9 mouse cellular contexts compared by ENCODE assay signal in the genomic region with DNA sequence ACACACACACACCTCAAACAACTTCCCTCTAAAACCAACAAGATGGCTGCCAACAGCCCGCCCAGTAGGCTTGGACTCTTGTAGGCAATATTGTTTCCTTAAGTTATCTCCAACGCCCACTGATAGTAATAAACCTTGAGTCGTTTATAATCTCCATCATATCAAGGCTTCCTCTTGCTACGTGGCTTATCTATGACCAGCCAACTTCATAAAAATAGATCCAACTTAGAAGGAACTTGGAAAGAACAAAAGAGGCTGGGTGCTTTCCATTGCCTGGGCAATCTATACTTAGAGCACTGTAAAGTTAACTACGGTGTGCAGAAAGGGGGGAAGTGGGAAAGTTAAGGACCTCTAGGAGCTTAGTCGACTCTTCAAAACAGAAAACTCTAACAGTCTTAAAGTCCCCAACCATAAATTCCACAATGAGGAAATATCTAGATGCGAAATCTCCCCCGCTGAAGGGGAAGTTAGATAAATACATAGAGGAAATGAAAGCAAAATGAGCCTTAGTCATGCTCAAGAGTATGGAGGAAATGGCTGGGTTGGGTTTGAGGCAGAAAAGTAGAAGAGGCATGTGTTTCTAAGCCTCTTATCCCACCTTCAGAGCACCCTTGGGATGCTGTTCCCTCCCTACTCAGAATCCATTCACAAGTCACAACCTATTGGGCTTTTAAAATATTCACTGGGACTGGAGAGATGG.
DNase-seq lines count a peak whose midpoint lies in the region; ATAC-seq and TF ChIP-seq lines count a peak whose summit lies in the region.
"Had no signal": no experiment of that assay in that cellular context is flagged by ENCODE, and none has a peak within 500 bp of the region (broad histone marks: within the 10 kb centered on the region; RNA-seq: fewer than 3 reads in every experiment).

No protein-coding gene starts in this region.

- WGBS in lung, postnatal 0 days, result 62% methylated on average over 8 of the region's 8 CpGs
- 19% methylated on average over 8 of the region's 8 CpGs for WGBS in liver, embryonic 14.5 days (ENCODE audit: insufficient replicate concordance)

- H3K9ac ChIP-seq in lung, postnatal 0 days (replicated peaks; ENCODE audit: low read depth), result no peak overlapping the region
- no peak overlapping the region for H3K9ac ChIP-seq in liver, embryonic 14.5 days (replicated peaks)

- no peaks in the 10 kb centered on the region for H3K36me3 ChIP-seq in lung, postnatal 0 days (ENCODE audit: insufficient read depth, low read length)
- no peaks in the 10 kb centered on the region for H3K36me3 ChIP-seq in liver, embryonic 14.5 days (replicated peaks; ENCODE audit: control insufficient read depth, insufficient read depth, low read depth)
- no peaks in the 10 kb centered on the region for H3K36me3 ChIP-seq in splenic B cell, adult 2 months (ENCODE audit: control insufficient read depth, insufficient read depth, low read length, poor library complexity, severe bottlenecking)

- no peak for TF ChIP-seq CTCF in lung, postnatal 0 days (IDR thresholded peaks at IDR 0.05)
- TF ChIP-seq CTCF in liver, embryonic 14.5 days (IDR thresholded peaks at IDR 0.05; ENCODE audit: low read depth), result no peak

- TF ChIP-seq EP300 in lung, postnatal 0 days (IDR thresholded peaks at IDR 0.05), result no peak
- no peak for TF ChIP-seq EP300 in liver, embryonic 14.5 days (IDR thresholded peaks at IDR 0.05; ENCODE audit: low read depth)

- ATAC-seq in lung, postnatal 0 days, result no peak
- peak; percentile 33 for ATAC-seq in activated CD4-positive, CD25-positive, alpha-beta regulatory T cell, adult 4 months
- ATAC-seq in liver, embryonic 14.5 days (ENCODE audit: insufficient read depth), result peak; percentile 17; the same call in 1 of the 2 replicates

- H3K4me3 ChIP-seq in lung, postnatal 0 days (ENCODE audit: low read depth, low read length), result no peak overlapping the region
- no peak overlapping the region for H3K4me3 ChIP-seq in liver, embryonic 14.5 days (ENCODE audit: insufficient read depth in 1 of 2, low read depth in 2 of 2, low read length in 2 of 2)

- DNase-seq in lung, postnatal 0 days (ENCODE audit: low spot score), result peak; percentile 49
- no peak for DNase-seq in lung, postnatal 4 days
- DNase-seq in liver, embryonic 14.5 days (ENCODE audit: low read depth in 3 of 3, low spot score in 3 of 3), result peak in 1 of 3 experiments; percentile 24
- DNase-seq in splenic B cell, adult 2 months (ENCODE audit: low read depth, low spot score), result peak; percentile 64
- DNase-seq in left cerebral cortex, postnatal 4 days, result no peak
- no peak for DNase-seq in thymus, postnatal 10 days (ENCODE audit: low spot score in 2 of 2)
- DNase-seq: gastrocnemius, postnatal 25 days; kidney, postnatal 25 days had no signal

- H3K4me2 ChIP-seq in lung, postnatal 0 days (replicated peaks; ENCODE audit: low read depth, low read length), result no peak overlapping the region
- H3K4me2 ChIP-seq in liver, embryonic 14.5 days (ENCODE audit: low read depth), result peak overlapping the region; percentile 24; the same call in 1 of the 2 replicates

- peaks cover 5% of the 10 kb centered on the region; the same call in 1 of the 2 replicates for H3K4me1 ChIP-seq in lung, postnatal 0 days (ENCODE audit: insufficient read depth, low read depth, low read length)
- peaks cover 4 to 32% of the 10 kb centered on the region in 2 experiments for H3K4me1 ChIP-seq in liver, embryonic 14.5 days (replicated peaks; ENCODE audit: control insufficient read depth in 2 of 2, insufficient read depth in 2 of 2, low read length in 1 of 2)

- H3K27me3 ChIP-seq in lung, postnatal 0 days (replicated peaks; ENCODE audit: insufficient read depth, low read length), result no peaks in the 10 kb centered on the region
- H3K27me3 ChIP-seq in liver, embryonic 14.5 days (ENCODE audit: control insufficient read depth, insufficient read depth, low read length), result no peaks in the 10 kb centered on the region
- no peaks in the 10 kb centered on the region for H3K27me3 ChIP-seq in splenic B cell, adult 2 months (ENCODE audit: control insufficient read depth, insufficient read depth, low read length, poor library complexity, severe bottlenecking)

- H3K9me3 ChIP-seq in lung, postnatal 0 days (ENCODE audit: low read length), result no peaks in the 10 kb centered on the region
- H3K9me3 ChIP-seq in liver, embryonic 14.5 days (ENCODE audit: control insufficient read depth, low read length), result no peaks in the 10 kb centered on the region

- intact Hi-C loops in left cerebral cortex, postnatal 4 days (cut with DNase I), result loop anchor here (10.0 kb wide), 1 partner anchor 389 kb away; no protein-coding TSS in a partner anchor

- no peak overlapping the region for H3K27ac ChIP-seq in lung, postnatal 0 days (ENCODE audit: low read length)
- H3K27ac ChIP-seq in liver, embryonic 14.5 days, result no peak overlapping the region

Comparison
In these comparisons a context has a peak if more than half of its experiments do, and no peak if none do; other contexts are left out.
1. DNase-seq: peak in lung, postnatal 0 days (single experiment) and splenic B cell, adult 2 months (single experiment); none in lung, postnatal 4 days (0 of 2), left cerebral cortex, postnatal 4 days (single experiment) and thymus, postnatal 10 days (0 of 2).